Mouse (Mus musculus) lung, embryonic 16.5 days (tissue): Measurements from ENCODE around the gene Galnt10. TPM values are rescaled to one million over a fixed set of nuclear protein-coding genes. Genes with fewer than 3 reads are reported as not detected.

ENCODE experiments used
- ATAC-seq: fragments of 200-750 bp; cut with Nextera tagmentation; 2 replicates; pipeline ENCODE4 v1.8.0; 2017; ENCODE audit warnings: low read depth, mild to moderate bottlenecking, moderate library complexity
- H3K27ac ChIP-seq: fragments of 300-500 bp; sonication (generic); 2 replicates; pipeline ENCODE4 v1.5.1; 2014; ENCODE audit warnings: mild to moderate bottlenecking, control low read depth, low read length
- H3K27me3 ChIP-seq: fragments of 300-500 bp; sonication (generic); 2 replicates; pipeline ENCODE4 v1.6.1; 2014; ENCODE audit warnings: low read depth, low read length, mixed read lengths; ENCODE audit not compliant: control insufficient read depth, insufficient read depth
- H3K36me3 ChIP-seq: fragments of 300-500 bp; sonication (generic); 2 replicates; pipeline ENCODE4 v1.6.1; 2014; ENCODE audit warnings: low read length; ENCODE audit not compliant: control insufficient read depth, insufficient read depth
- H3K4me1 ChIP-seq: fragments of 300-500 bp; sonication (generic); replicated peaks from 2 replicates; pipeline ENCODE4 v1.6.1; 2014; ENCODE audit warnings: low read length, mixed read lengths; ENCODE audit not compliant: control insufficient read depth, insufficient read depth
- H3K4me2 ChIP-seq: fragments of 300-500 bp; sonication (generic); 2 replicates; pipeline ENCODE4 v1.6.1; 2014; ENCODE audit warnings: low read depth, low read length, control low read depth
- H3K4me3 ChIP-seq: fragments of 300-500 bp; sonication (generic); 2 replicates; pipeline ENCODE4 v1.5.1; 2014; ENCODE audit warnings: mild to moderate bottlenecking, low read length, control low read depth
- H3K9ac ChIP-seq: fragments of 300-500 bp; sonication (generic); 2 replicates; pipeline ENCODE4 v1.6.1; 2014; ENCODE audit warnings: low read length, control low read depth
- H3K9me3 ChIP-seq: fragments of 300-500 bp; sonication (generic); 2 replicates; pipeline ENCODE4 v1.6.1; 2016; ENCODE audit warnings: low read length; ENCODE audit not compliant: control insufficient read depth
- WGBS: fragments of 180-500 bp; shearing (Covaris S2); extraction: QIAGEN DNeasy Blood & Tissue Kit; methylation state at CpG from one replicate; pipeline ENCODE4 v1.1.7; 2014; 5-methylcytosine and 5-hydroxymethylcytosine counted together
- polyA plus RNA-seq: library from polyadenylated mRNA; unstranded; fragments of >200 nt; fragmentation: Nextera tagmentation; extraction: Ambion mirVana; gene quantifications from 2 replicates; pipeline ENCODE4 v1.2.1, GENCODE M21; 2015

The Galnt10 gene
- polyA plus RNA-seq, 1 experiment from 2014 or later = 12.8 TPM

DNA sequence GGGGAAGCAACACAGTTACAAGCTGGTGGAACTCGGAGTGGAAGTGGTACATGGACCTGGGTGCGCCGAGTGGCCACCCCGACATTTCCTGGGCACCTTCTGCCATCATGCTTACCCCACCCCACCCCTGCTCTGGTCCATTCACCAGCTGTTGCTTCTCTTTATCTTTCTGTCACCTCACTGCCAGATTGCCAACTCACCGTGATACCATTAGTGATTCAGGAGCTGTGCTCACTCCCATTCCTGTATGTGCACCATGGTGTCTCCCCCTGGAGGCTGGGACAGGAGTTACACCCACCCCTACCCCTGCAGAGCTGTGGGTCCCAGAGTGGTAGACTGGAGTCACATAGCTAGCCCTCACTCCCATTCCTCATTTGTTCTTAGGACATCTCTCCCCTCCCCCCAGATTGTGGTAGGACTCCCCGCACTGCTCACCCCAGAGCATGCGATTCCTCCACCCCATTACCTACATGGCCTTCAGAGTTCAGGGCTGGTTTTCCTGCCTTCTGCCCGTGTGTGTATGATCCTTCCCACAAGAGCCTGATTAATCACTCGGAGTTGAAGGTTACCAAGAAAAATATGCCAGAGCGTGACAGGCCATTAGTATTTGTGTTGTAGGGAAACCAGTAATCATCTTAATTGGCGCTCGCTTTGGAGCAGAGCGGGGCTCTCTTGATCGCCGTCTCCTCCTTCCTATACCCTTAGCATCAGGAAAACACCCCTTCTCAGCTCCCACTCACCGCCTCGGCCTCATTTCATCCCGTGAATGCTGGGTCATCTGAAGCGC, 102.2 kb downstream of the Galnt10 start:
- Histone ChIP-seq H3K36me3 (no peaks in the 10 kb centered on the region), H3K4me3 (no peak overlapping the region), H3K4me2 (no peak overlapping the region), H3K9me3 (no peaks in the 10 kb centered on the region), H3K27me3 (no peaks in the 10 kb centered on the region), H3K27ac (no peak overlapping the region), H3K4me1 (no peaks in the 10 kb centered on the region), H3K9ac (no peak overlapping the region)
- WGBS = 75% methylated on average over 19 of the region's 19 CpGs
- ATAC-seq = no peak

DNA sequence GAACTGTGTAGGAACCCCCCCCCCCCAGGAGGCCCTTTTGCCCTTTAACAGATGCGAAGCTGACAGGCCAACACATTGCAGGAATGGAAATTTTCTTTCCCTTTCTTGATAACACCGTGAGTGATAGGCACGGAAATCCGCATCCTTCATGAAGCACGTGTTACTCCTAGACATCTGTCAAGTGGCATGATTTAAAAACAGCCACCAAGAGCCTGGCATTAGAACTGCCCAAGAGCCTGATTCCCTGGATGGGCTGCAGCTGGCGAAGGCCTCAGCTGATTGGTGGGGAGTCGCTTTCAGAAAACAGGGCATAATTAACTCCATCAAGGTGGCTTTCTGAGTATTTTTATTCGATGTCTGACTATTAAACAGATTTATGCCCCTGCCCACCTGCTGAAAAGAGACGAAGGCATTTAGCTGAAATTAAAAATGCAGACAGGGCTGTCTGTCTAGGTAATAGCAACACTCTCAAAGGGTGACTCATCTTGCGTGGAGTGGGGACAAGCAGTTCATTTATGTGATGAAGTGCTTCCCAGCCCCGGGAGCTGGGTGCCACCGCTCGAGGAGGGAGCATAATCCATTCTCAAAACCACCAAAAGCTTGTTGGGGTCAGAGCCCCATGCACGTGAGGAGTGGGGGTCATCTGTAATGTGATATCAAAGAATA, 108.4 kb downstream of the Galnt10 start:
- Histone ChIP-seq H3K36me3 (no peaks in the 10 kb centered on the region), H3K27ac (no peak overlapping the region), H3K4me1 (no peaks in the 10 kb centered on the region), H3K9ac (no peak overlapping the region), H3K27me3 (no peaks in the 10 kb centered on the region), H3K4me3 (no peak overlapping the region), H3K4me2 (no peak overlapping the region), H3K9me3 (no peaks in the 10 kb centered on the region)
- WGBS = 60% methylated on average over 14 of the region's 14 CpGs
- ATAC-seq = no peak

DNA sequence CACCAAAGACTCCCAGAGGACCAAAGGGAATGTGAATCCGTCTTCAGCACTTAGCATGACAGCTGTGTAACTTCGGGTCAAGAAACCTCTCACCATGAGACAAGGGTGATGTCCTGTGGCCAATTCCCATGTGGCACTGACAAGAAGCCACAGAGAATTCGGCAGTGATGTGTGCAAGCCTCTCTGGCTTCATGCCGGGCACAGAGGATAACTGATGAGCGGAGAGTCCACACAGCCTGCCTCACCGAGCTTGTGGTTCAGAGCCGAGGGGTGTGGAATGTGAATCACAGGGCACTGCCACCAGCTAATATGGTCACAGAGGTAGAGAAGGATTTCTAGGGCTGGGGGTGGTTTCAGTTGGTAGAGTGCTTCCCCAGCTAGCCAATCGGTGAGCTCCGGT, 113.4 kb downstream of the Galnt10 start:
- no peaks in the 10 kb centered on the region for H3K4me1 ChIP-seq
- no peak overlapping the region for H3K4me2 ChIP-seq
- H3K9ac ChIP-seq = no peak overlapping the region
- H3K27ac ChIP-seq = no peak overlapping the region
- H3K36me3 ChIP-seq = no peaks in the 10 kb centered on the region; the same call in 1 of the 2 replicates
- H3K4me3 ChIP-seq = no peak overlapping the region
- H3K9me3 ChIP-seq = no peaks in the 10 kb centered on the region
- no peaks in the 10 kb centered on the region for H3K27me3 ChIP-seq
- WGBS = 70% methylated on average over 9 of the region's 9 CpGs
- ATAC-seq = no peak

DNA sequence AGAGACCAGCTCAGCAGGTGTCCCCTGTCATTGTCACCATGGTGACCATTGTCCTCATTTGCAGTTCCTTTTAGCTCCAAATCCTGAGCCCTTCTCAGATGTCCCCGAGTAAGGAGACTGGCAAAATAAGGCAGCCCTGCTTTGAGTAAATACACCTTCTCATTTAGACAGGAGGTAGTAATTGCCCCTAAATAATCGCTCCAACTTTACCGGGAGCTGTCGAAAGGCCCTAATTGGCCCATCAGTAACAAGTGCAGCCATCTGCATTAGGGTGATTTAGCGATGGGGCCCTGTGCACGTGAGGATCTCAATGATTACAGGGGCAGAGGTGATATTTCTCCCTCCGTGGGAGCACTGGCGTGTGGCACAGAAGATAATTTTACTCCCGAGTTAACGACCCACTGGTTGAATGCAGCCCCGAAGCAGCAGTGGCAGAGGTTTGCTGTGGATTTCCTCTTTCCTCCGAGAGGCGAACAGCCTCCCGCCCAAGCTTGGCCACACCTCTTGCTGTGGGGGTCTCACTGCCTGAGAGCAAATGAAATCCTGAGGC, 115.3 kb downstream of the Galnt10 start:
- H3K36me3 ChIP-seq = no peaks in the 10 kb centered on the region; the same call in 1 of the 2 replicates
- no peak overlapping the region for H3K4me2 ChIP-seq
- H3K9ac ChIP-seq = no peak overlapping the region
- no peak overlapping the region for H3K27ac ChIP-seq
- no peaks in the 10 kb centered on the region for H3K4me1 ChIP-seq
- H3K9me3 ChIP-seq = no peaks in the 10 kb centered on the region
- H3K4me3 ChIP-seq = no peak overlapping the region
- ATAC-seq = no peak
- WGBS = 10% methylated on average over 14 of the region's 14 CpGs
- no peaks in the 10 kb centered on the region for H3K27me3 ChIP-seq

DNA sequence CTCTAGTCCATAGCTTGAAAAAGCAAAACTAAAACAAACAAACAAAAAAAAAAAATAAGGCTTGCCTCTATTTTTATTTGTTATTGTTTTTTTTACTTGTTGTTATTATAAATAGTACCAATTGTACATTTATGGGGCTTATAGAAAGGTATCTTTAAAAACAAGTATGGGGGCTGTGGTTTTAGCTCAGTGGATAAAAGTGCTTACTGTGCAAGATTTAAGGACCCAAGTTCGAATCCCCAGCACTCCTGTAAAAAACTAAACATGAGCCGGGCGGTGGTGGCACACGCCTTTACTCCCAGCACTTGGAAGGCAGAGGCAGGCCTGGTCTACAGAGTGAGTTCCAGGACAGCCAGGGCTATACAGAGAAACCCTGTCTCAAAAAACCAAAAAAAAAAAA, 116.1 kb downstream of the Galnt10 start:
- Histone ChIP-seq H3K4me1 (no peaks in the 10 kb centered on the region), H3K36me3 (no peaks in the 10 kb centered on the region; the same call in 1 of the 2 replicates), H3K9ac (no peak overlapping the region), H3K4me2 (no peak overlapping the region), H3K27ac (no peak overlapping the region), H3K4me3 (no peak overlapping the region), H3K9me3 (no peaks in the 10 kb centered on the region), H3K27me3 (no peaks in the 10 kb centered on the region)
- WGBS = 95% methylated on average over 4 of the region's 4 CpGs
- ATAC-seq = no peak

DNA sequence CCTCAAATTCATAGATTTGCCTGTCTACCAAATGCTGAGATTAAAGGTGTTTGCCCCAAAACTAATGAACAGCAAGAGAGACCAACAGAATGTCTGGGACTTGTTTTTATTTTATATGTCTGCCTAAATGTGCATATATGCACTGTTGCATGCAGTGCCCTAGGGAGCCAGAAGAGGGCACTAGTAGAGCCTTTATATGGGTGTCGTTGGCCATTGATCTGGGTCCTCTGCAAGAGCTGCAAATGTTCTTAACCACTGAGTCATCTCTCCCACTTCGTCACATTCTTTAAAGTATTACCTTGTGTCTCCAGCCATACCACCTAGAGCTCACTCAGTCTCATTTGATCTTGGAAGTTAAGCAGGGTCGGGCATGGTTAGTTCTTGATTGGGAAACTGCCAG, 118.9 kb downstream of the Galnt10 start:
- Histone ChIP-seq H3K36me3 (no peaks in the 10 kb centered on the region; the same call in 1 of the 2 replicates), H3K9ac (no peak overlapping the region), H3K9me3 (no peaks in the 10 kb centered on the region), H3K4me2 (no peak overlapping the region), H3K27ac (no peak overlapping the region), H3K4me1 (no peaks in the 10 kb centered on the region), H3K27me3 (no peaks in the 10 kb centered on the region), H3K4me3 (no peak overlapping the region)
- 82% methylated on average over 3 of the region's 3 CpGs for WGBS
- no peak for ATAC-seq

DNA sequence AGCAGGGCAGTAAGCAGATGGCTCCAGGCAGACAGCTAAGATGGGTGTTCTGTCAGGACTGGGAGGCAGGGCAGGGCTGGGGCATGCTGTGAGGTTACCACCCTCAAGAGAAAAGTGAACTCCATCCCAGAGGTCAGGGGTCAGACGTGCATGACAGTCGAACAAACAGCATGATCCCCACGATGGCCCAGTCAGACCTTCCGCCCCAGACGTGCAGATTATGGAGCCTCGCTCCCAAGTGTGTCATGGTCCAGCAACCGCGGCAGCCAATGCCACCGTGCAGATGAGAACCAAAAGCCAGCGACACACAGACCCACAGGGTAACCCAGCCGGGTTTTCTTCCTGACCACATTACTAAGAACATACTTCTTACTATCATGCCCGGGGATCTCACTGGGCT, 121.4 kb downstream of the Galnt10 start:
- Histone ChIP-seq H3K27ac (no peak overlapping the region), H3K27me3 (no peaks in the 10 kb centered on the region), H3K9me3 (no peaks in the 10 kb centered on the region), H3K4me3 (no peak overlapping the region), H3K4me2 (no peak overlapping the region), H3K9ac (no peak overlapping the region), H3K4me1 (no peaks in the 10 kb centered on the region), H3K36me3 (no peaks in the 10 kb centered on the region; the same call in 1 of the 2 replicates)
- ATAC-seq = no peak
- 56% methylated on average over 12 of the region's 12 CpGs for WGBS

DNA sequence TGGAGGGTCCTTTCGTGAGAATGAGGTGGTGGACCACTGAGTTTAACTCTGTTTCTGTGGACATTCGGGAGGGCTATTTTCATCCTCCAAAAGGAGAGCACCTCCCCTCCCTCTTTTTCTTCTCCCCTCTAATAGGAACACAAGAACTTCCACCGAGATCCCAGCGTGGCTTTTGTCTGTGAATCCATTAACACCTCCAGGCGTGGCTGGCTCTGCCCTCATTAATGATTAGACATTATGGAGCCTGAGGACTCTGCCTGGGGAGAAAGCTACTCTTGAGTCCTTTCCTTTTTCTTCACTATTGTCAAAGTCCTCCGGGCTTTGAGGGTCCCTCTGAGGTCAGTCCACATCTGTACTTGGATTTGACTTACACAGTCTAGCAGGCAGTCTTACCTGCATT, 121.9 kb downstream of the Galnt10 start:
- WGBS = 47% methylated on average over 6 of the region's 6 CpGs
- Histone ChIP-seq H3K27me3 (no peaks in the 10 kb centered on the region), H3K36me3 (no peaks in the 10 kb centered on the region; the same call in 1 of the 2 replicates), H3K9ac (no peak overlapping the region), H3K27ac (no peak overlapping the region), H3K9me3 (no peaks in the 10 kb centered on the region), H3K4me1 (no peaks in the 10 kb centered on the region), H3K4me2 (no peak overlapping the region), H3K4me3 (no peak overlapping the region)
- no peak for ATAC-seq

DNA sequence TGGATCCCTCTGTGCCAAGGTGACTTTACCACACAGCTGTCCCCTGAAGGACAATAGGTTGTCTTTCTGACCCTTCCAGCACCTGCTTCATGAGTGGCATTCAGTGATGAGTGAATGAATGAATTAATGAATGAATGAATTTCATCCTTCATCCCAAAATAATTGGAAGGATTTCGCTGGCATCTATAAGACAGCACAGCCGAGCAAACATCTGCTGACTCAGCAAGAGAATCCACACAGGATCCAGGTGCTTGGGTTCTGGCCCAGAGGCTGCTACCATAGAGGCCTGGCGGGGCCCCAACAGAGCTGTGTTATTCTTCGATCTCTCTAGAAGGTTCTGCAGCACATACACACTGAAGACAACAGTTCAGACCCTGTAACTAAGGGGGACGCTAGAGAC, 125.5 kb downstream of the Galnt10 start:
- Histone ChIP-seq H3K9me3 (no peaks in the 10 kb centered on the region), H3K36me3 (no peaks in the 10 kb centered on the region), H3K9ac (no peak overlapping the region), H3K27ac (no peak overlapping the region), H3K4me1 (peaks cover 5% of the 10 kb centered on the region), H3K27me3 (no peaks in the 10 kb centered on the region; the same call in 1 of the 2 replicates), H3K4me2 (no peak overlapping the region), H3K4me3 (no peak overlapping the region)
- ATAC-seq = no peak
- WGBS = 82% methylated on average over 5 of the region's 5 CpGs
